Comparison of ENCODE assay signal across 14 mouse cellular contexts in genomic region chr6:28561291-28561995, GRCm38 (mm10).
A peak's percentile ranks its signal among the peaks of the same experiment; 100 is the strongest.
DNase-seq lines count a peak whose midpoint lies in the region; ATAC-seq and TF ChIP-seq lines count a peak whose summit lies in the region.
"Had no signal": no experiment of that assay in that cellular context is flagged by ENCODE, and none has a peak within 500 bp of the region (broad histone marks: within the 10 kb centered on the region; RNA-seq: fewer than 3 reads in every experiment).

No protein-coding gene starts in this region.

- no peaks in the 10 kb centered on the region for H3K27me3 ChIP-seq in hindbrain, embryonic 16.5 days (replicated peaks; ENCODE audit: control insufficient read depth, insufficient read depth, low read length)
- H3K27me3 ChIP-seq in hindbrain, postnatal 0 days (ENCODE audit: insufficient read depth, low read length), result no peaks in the 10 kb centered on the region
- H3K27me3 ChIP-seq: forebrain, embryonic 15.5 days; liver, embryonic 15.5 days; midbrain, embryonic 12.5 days had no signal

- ATAC-seq in cerebellum, adult (ENCODE audit: insufficient number of reproducible peaks, low FRiP score, low TSS enrichment), result peak; percentile 26; the same call in 1 of the 2 replicates
- peak; percentile 44; the same call in 1 of the 2 replicates for ATAC-seq in hindbrain, embryonic 16.5 days
- no peak for ATAC-seq in hindbrain, postnatal 0 days
- ATAC-seq: forebrain, embryonic 15.5 days had no signal

- no peak for TF ChIP-seq CTCF in hindbrain, postnatal 0 days (IDR thresholded peaks at IDR 0.05; ENCODE audit: low read depth)

- DNase-seq in cerebellum, adult 11 months, result no peak
- DNase-seq in hindbrain, postnatal 0 days (ENCODE audit: low spot score), result no peak
- DNase-seq in right cerebral cortex, postnatal 14 days, result peak; percentile 27
- DNase-seq in right cerebral cortex, postnatal 4 days, result no peak
- DNase-seq in yolk sac, embryonic 10.5 days (ENCODE audit: low spot score), result peak; percentile 23
- no peak for DNase-seq in embryo, embryonic 10.5 days (ENCODE audit: low spot score)
- DNase-seq: adrenal gland, adult 8-10 months; embryo, embryonic 11 days; heart, adult 18-20 months had no signal

- 83% methylated on average over 5 of the region's 5 CpGs for WGBS in hindbrain, embryonic 16.5 days
- WGBS in hindbrain, postnatal 0 days, result 74% methylated on average over 5 of the region's 5 CpGs

- no peak overlapping the region for H3K9ac ChIP-seq in hindbrain, embryonic 16.5 days (ENCODE audit: low read depth, low read length)
- no peak overlapping the region for H3K9ac ChIP-seq in hindbrain, postnatal 0 days (replicated peaks; ENCODE audit: low read length)
- H3K9ac ChIP-seq: forebrain, embryonic 15.5 days; liver, embryonic 15.5 days; midbrain, embryonic 12.5 days had no signal

- H3K36me3 ChIP-seq in hindbrain, embryonic 16.5 days (ENCODE audit: control insufficient read depth, insufficient read depth, low read length), result no peaks in the 10 kb centered on the region
- H3K36me3 ChIP-seq in hindbrain, postnatal 0 days (ENCODE audit: insufficient read depth, low read length), result no peaks in the 10 kb centered on the region
- H3K36me3 ChIP-seq: forebrain, embryonic 15.5 days had no signal

- H3K4me1 ChIP-seq in hindbrain, embryonic 16.5 days (ENCODE audit: control insufficient read depth, insufficient read depth, low read depth, low read length), result 0 out of 2 replicates have a peak, but pooled peaks cover 2% of the 10 kb centered on the region
- no peaks in the 10 kb centered on the region for H3K4me1 ChIP-seq in hindbrain, postnatal 0 days (ENCODE audit: insufficient read depth, low read length)
- H3K4me1 ChIP-seq: liver, embryonic 15.5 days had no signal

- no peak overlapping the region for H3K4me2 ChIP-seq in hindbrain, embryonic 16.5 days (ENCODE audit: low read length)
- H3K4me2 ChIP-seq in hindbrain, postnatal 0 days (ENCODE audit: low read depth, low read length), result no peak overlapping the region
- H3K4me2 ChIP-seq: forebrain, embryonic 15.5 days; liver, embryonic 15.5 days; midbrain, embryonic 12.5 days had no signal

- no peaks in the 10 kb centered on the region for H3K9me3 ChIP-seq in hindbrain, embryonic 16.5 days (ENCODE audit: control insufficient read depth, low read length)
- H3K9me3 ChIP-seq in hindbrain, postnatal 0 days (ENCODE audit: low read length), result no peaks in the 10 kb centered on the region
- H3K9me3 ChIP-seq: forebrain, embryonic 15.5 days; liver, embryonic 15.5 days; midbrain, embryonic 12.5 days had no signal

- H3K27ac ChIP-seq in hindbrain, embryonic 16.5 days (ENCODE audit: low read depth, low read length), result no peak overlapping the region
- no peak overlapping the region for H3K27ac ChIP-seq in hindbrain, postnatal 0 days
- H3K27ac ChIP-seq: forebrain, embryonic 15.5 days; liver, embryonic 15.5 days; midbrain, embryonic 12.5 days had no signal

- H3K4me3 ChIP-seq in hindbrain, embryonic 16.5 days (ENCODE audit: low read length), result no peak overlapping the region
- no peak overlapping the region for H3K4me3 ChIP-seq in hindbrain, postnatal 0 days (ENCODE audit: low read length)
- H3K4me3 ChIP-seq: forebrain, embryonic 15.5 days; liver, embryonic 15.5 days; midbrain, embryonic 12.5 days had no signal

Comparison
In these comparisons a context has a peak if more than half of its experiments do, and no peak if none do; other contexts are left out.
1. DNase-seq: peak in right cerebral cortex, postnatal 14 days (single experiment) and yolk sac, embryonic 10.5 days (single experiment); none in cerebellum, adult 11 months (single experiment), hindbrain, postnatal 0 days (single experiment), right cerebral cortex, postnatal 4 days (single experiment) and embryo, embryonic 10.5 days (single experiment).